Mouse (Mus musculus) macrophage (primary cell): ENCODE data around the gene Kpna1. TPM values are rescaled to one million over a fixed set of nuclear protein-coding genes. Genes with fewer than 3 reads are reported as not detected.
"Not testable (repeated sequence)": the region's sequence is repeated elsewhere in the genome, so short reads cannot be mapped to it uniquely, and the experiment has no call there.

Source experiments
- H3K27ac ChIP-seq: fragments of 350-480 bp; formaldehyde crosslinking; 2 replicates; pipeline ENCODE4 v1.9.0; 2021
- H3K36me3 ChIP-seq: fragments of 350-480 bp; formaldehyde crosslinking; 2 replicates; pipeline ENCODE4 v1.9.0; 2021; ENCODE audit errors: inconsistent target
- H3K4me3 ChIP-seq: fragments of 350-480 bp; formaldehyde crosslinking; 2 replicates; pipeline ENCODE4 v1.9.0; 2021; ENCODE audit errors: inconsistent target
- H3K79me2 ChIP-seq: fragments of 350-480 bp; formaldehyde crosslinking; 2 replicates; pipeline ENCODE4 v1.9.0; 2021; ENCODE audit errors: inconsistent target
- WGBS: methylation state at CpG from one replicate; pipeline ENCODE4 v1.1.7; 2026; ENCODE audit warnings: inconsistent platforms; ENCODE audit not compliant: missing documents; 5-methylcytosine and 5-hydroxymethylcytosine counted together
- polyA plus RNA-seq: library from polyadenylated mRNA; stranded (reverse); fragments of 250-400 nt; gene quantifications from 3 replicates; pipeline ENCODE4 v1.2.4, GENCODE M21; 2018; ENCODE audit warnings: inconsistent platforms
- total RNA-seq, 78 experiments: library from RNA; depleted of rRNA; stranded (reverse); fragments of 250-400 nt; gene quantifications; 1 replicate in 9 of 78; 2 replicates in 24 of 78; 3 replicates in 43 of 78; 4 replicates in 2 of 78; pipeline ENCODE4 v1.2.4; 2018; ENCODE audit warnings: inconsistent platforms in 56 of 78

Gene Kpna1
- total RNA-seq (2018; cell fraction: chromatin; rRNA removed): 10 to 100 TPM; 21.4 to 84.2 (median 41.3) TPM
- total RNA-seq (2018; cell fraction: cytosol; rRNA removed): 10 to 100 TPM; 20.0 to 39.7 (median 30.1) TPM
- total RNA-seq (2018; cell fraction: nucleus; rRNA removed): 10 to 100 TPM; 19.6 to 66.9 (median 33.0) TPM
- 25.3 to 44.8 TPM (median 28.5 TPM) in 3 replicates for polyA plus RNA-seq

- 100% methylated on average over 1 of the region's 1 CpGs for WGBS
- H3K79me2 ChIP-seq: not testable (repeated sequence)
Measured at GRCm38 (mm10) chr16:35978450-35978849, at the start of gene Kpna1. TSS of gene Kpna1 (plus strand) at chr16:35978750.

GRCm38 (mm10) chr16:35932179-35933055, 46.1 kb upstream of the Kpna1 start:
- 73% methylated on average over 17 of the region's 19 CpGs for WGBS
- Histone ChIP-seq H3K4me3 (no peak overlapping the region), H3K27ac (no peak overlapping the region), H3K79me2 (peaks cover 73% of the 10 kb centered on the region), H3K36me3 (peaks cover 88% of the 10 kb centered on the region)

More at GRCm38 (mm10) chr16:35978450-35978849, at the start of gene Kpna1:
- not testable (repeated sequence) for H3K4me3 ChIP-seq, H3K36me3 ChIP-seq, H3K27ac ChIP-seq

GRCm38 (mm10) chr16:35933181-35933580, 45.4 kb upstream of the Kpna1 start:
- Histone ChIP-seq H3K27ac (no peak overlapping the region), H3K36me3 (peaks cover 80% of the 10 kb centered on the region), H3K79me2 (peaks cover 81% of the 10 kb centered on the region), H3K4me3 (no peak overlapping the region)
- 96% methylated on average over 9 of the region's 10 CpGs for WGBS

- Histone ChIP-seq H3K4me3 (peak within 1 kb of the TSS; percentile 98), H3K27ac (peak within 1 kb of the TSS; percentile 91), H3K79me2 (peaks cover 98% of the 10 kb centered on the region), H3K36me3 (peaks cover 56% of the 10 kb centered on the region)
- WGBS: under 1% methylated on average over 51 of the region's 52 CpGs
Measured at GRCm38 (mm10) chr16:35938211-35939151, 40.1 kb upstream of the Kpna1 start, which contains the start of the genes Parp9 and Dtx3l. TSS of gene Parp9 (plus strand) at chr16:35938470. TSS of gene Dtx3l (minus strand) at chr16:35939151.

- peaks cover 56% of the 10 kb centered on the region for H3K36me3 ChIP-seq
Measured at GRCm38 (mm10) chr16:35939261-35939660, 39.3 kb upstream of the Kpna1 start.

GRCm38 (mm10) chr16:35939690-35940089, 38.9 kb upstream of the Kpna1 start:
- Histone ChIP-seq H3K79me2 (peaks cover 98% of the 10 kb centered on the region), H3K36me3 (peaks cover 56% of the 10 kb centered on the region), H3K27ac (peak overlapping the region; percentile 91), H3K4me3 (peak overlapping the region; percentile 98)
- 0% methylated on average over 9 of the region's 9 CpGs for WGBS

More at GRCm38 (mm10) chr16:35939261-35939660, 39.3 kb upstream of the Kpna1 start:
- Histone ChIP-seq H3K27ac (peak overlapping the region; percentile 91), H3K4me3 (peak overlapping the region; percentile 98), H3K79me2 (peaks cover 98% of the 10 kb centered on the region)
- 0% methylated on average over 6 of the region's 6 CpGs for WGBS

- H3K36me3 ChIP-seq: peaks cover 54% of the 10 kb centered on the region
- no peak overlapping the region for H3K4me3 ChIP-seq
- H3K27ac ChIP-seq: no peak overlapping the region
- WGBS: 85% methylated on average over 5 of the region's 7 CpGs
- H3K79me2 ChIP-seq: peaks cover 98% of the 10 kb centered on the region
Measured at GRCm38 (mm10) chr16:35941382-35941781, 37.2 kb upstream of the Kpna1 start.

- Histone ChIP-seq H3K4me3 (no peak overlapping the region), H3K79me2 (peaks cover 100% of the 10 kb centered on the region), H3K27ac (no peak overlapping the region), H3K36me3 (peaks cover 91% of the 10 kb centered on the region)
- WGBS: 96% methylated on average over 5 of the region's 5 CpGs
Measured at GRCm38 (mm10) chr16:35949264-35949663, 29.3 kb upstream of the Kpna1 start.

GRCm38 (mm10) chr16:35951216-35951615, 27.3 kb upstream of the Kpna1 start:
- Histone ChIP-seq H3K79me2 (peaks cover 100% of the 10 kb centered on the region), H3K27ac (no peak overlapping the region), H3K36me3 (peaks cover 93% of the 10 kb centered on the region), H3K4me3 (no peak overlapping the region)
- WGBS: 95% methylated on average over 3 of the region's 3 CpGs

GRCm38 (mm10) chr16:35952628-35953130, 25.9 kb upstream of the Kpna1 start:
- peaks cover 88% of the 10 kb centered on the region for H3K79me2 ChIP-seq
- H3K36me3 ChIP-seq: peaks cover 90% of the 10 kb centered on the region
- H3K27ac ChIP-seq: no peak overlapping the region
- 86% methylated on average over 5 of the region's 5 CpGs for WGBS
- H3K4me3 ChIP-seq: no peak overlapping the region

- not testable (repeated sequence) for H3K4me3 ChIP-seq, H3K79me2 ChIP-seq, H3K27ac ChIP-seq
- H3K36me3 ChIP-seq: peaks cover 79% of the 10 kb centered on the region
- 92% methylated on average over 2 of the region's 4 CpGs for WGBS
Measured at GRCm38 (mm10) chr16:35965991-35966390, 12.6 kb upstream of the Kpna1 start.

GRCm38 (mm10) chr16:35966411-35967115, 12.0 kb upstream of the Kpna1 start:
- peaks cover 84% of the 10 kb centered on the region for H3K36me3 ChIP-seq
- no peak overlapping the region for H3K4me3 ChIP-seq
- H3K27ac ChIP-seq: no peak overlapping the region
- WGBS: 79% methylated on average over 5 of the region's 5 CpGs
- peaks cover 4% of the 10 kb centered on the region; the same call in 1 of the 2 replicates for H3K79me2 ChIP-seq

GRCm38 (mm10) chr16:35967319-35967718, 11.2 kb upstream of the Kpna1 start:
- Histone ChIP-seq H3K27ac (no peak overlapping the region), H3K36me3 (peaks cover 84% of the 10 kb centered on the region), H3K79me2 (peaks cover 4% of the 10 kb centered on the region; the same call in 1 of the 2 replicates), H3K4me3 (no peak overlapping the region)
- 94% methylated on average over 4 of the region's 4 CpGs for WGBS
